Mouse (Mus musculus) CH12.LX (cell line): Measurements from ENCODE around the gene Chrdl2. TPM values are rescaled to one million over a fixed set of nuclear protein-coding genes. Genes with fewer than 3 reads are reported as not detected.

Source experiments
- DNase-seq: peaks from one replicate; pipeline ENCODE4 v3.0.0-alpha.2; 2013; ENCODE audit errors: extremely low read depth
- H3K27ac ChIP-seq: 2 replicates; pipeline ENCODE4 v1.5.1; 2012; ENCODE audit warnings: low read depth, mild to moderate bottlenecking, control low read depth, moderate library complexity; ENCODE audit not compliant: insufficient read depth
- H3K27me3 ChIP-seq: replicated peaks from 2 replicates; pipeline ENCODE3; 2012; ENCODE audit warnings: inconsistent platforms
- H3K36me3 ChIP-seq, 2 experiments: replicated peaks in 1 of 2; 2 replicates each; pipeline versions ENCODE3 to v1.6.1; 2012; ENCODE audit warnings: inconsistent platforms in 1 of 2, low read length in 1 of 2, mild to moderate bottlenecking in 1 of 2, mixed read lengths in 1 of 2, moderate library complexity in 1 of 2; ENCODE audit not compliant: control insufficient read depth in 1 of 2, insufficient read depth in 1 of 2
- H3K4me1 ChIP-seq, 2 experiments: 2 replicates each; pipeline ENCODE4 v1.6.1; 2012; ENCODE audit warnings: inconsistent platforms in 1 of 2, moderate library complexity in 1 of 2; ENCODE audit not compliant: insufficient read depth in 2 of 2, control insufficient read depth in 1 of 2
- H3K4me2 ChIP-seq: 2 replicates; pipeline ENCODE4 v1.6.1; 2012; ENCODE audit warnings: low read depth, mild to moderate bottlenecking, control low read depth; ENCODE audit not compliant: poor library complexity, insufficient read depth, severe bottlenecking
- H3K4me3 ChIP-seq, 3 experiments: fragments of 150-350 bp in 1 of 3; sonication (generic) in 1 of 3; replicated peaks in 1 of 3; 2 replicates each; pipeline versions ENCODE3 to v1.5.1; 2011 to 2012; ENCODE audit warnings: low read depth in 2 of 3, low read length in 2 of 3, mild to moderate bottlenecking in 2 of 3, moderate library complexity in 2 of 3, control low read depth in 1 of 3, improper control_type of control experiment in 1 of 3, inconsistent platforms in 1 of 3, mixed read lengths in 1 of 3; ENCODE audit not compliant: poor library complexity in 1 of 3
- H3K79me2 ChIP-seq: replicated peaks from 2 replicates; pipeline ENCODE4 v1.6.1; 2012; ENCODE audit warnings: mild to moderate bottlenecking, moderate library complexity; ENCODE audit not compliant: control insufficient read depth, poor library complexity, insufficient read depth, severe bottlenecking; ENCODE audit errors: extremely low read depth
- H3K9ac ChIP-seq: 2 replicates; pipeline ENCODE4 v1.6.1; 2012; ENCODE audit warnings: low read depth, mild to moderate bottlenecking, control low read depth, moderate library complexity; ENCODE audit not compliant: insufficient read depth
- H3K9me3 ChIP-seq: replicated peaks from 2 replicates; pipeline ENCODE3; 2012; ENCODE audit warnings: low read length, inconsistent platforms, mixed read lengths
- BHLHE40 ChIP-seq: IDR thresholded peaks from 2 replicates; pipeline ENCODE4 v1.6.1; 2011; ENCODE audit warnings: mild to moderate bottlenecking, low read depth, low read length, improper control_type of control experiment
- CHD1 ChIP-seq: IDR thresholded peaks from 2 replicates; pipeline ENCODE4 v1.6.1; 2012; ENCODE audit warnings: low read depth, low read length, improper control_type of control experiment, inconsistent platforms
- CHD2 ChIP-seq: IDR thresholded peaks from 2 replicates; pipeline ENCODE4 v1.6.1; 2011; ENCODE audit warnings: low read length, improper control_type of control experiment
- CTCF ChIP-seq, 2 experiments: IDR thresholded peaks in 1 of 2; conservative IDR thresholded peaks in 1 of 2; 2 replicates each; pipeline ENCODE4 v1.5.1; 2011 to 2012; ENCODE audit warnings: low read depth in 2 of 2, low read length in 2 of 2, improper control_type of control experiment in 1 of 2, inconsistent platforms in 1 of 2, mild to moderate bottlenecking in 1 of 2, moderate library complexity in 1 of 2
- E2F4 ChIP-seq: IDR thresholded peaks from 2 replicates; pipeline ENCODE4 v1.6.1; 2011; ENCODE audit warnings: low read depth, low read length, improper control_type of control experiment; ENCODE audit not compliant: insufficient replicate concordance
- EP300 ChIP-seq: IDR thresholded peaks from 2 replicates; pipeline ENCODE4 v1.6.1; 2011; ENCODE audit warnings: low read length, improper control_type of control experiment
- ETS1 ChIP-seq: conservative IDR thresholded peaks from 2 replicates; pipeline ENCODE4 v1.6.1; 2012; ENCODE audit warnings: low read depth, mild to moderate bottlenecking, inconsistent platforms, low read length, improper control_type of control experiment, moderate library complexity
- GABPA ChIP-seq: IDR thresholded peaks from 2 replicates; pipeline ENCODE4 v1.6.1; 2012; ENCODE audit warnings: low read depth, low read length, improper control_type of control experiment, inconsistent platforms; ENCODE audit not compliant: insufficient replicate concordance
- HCFC1 ChIP-seq: IDR thresholded peaks from 2 replicates; pipeline ENCODE4 v1.6.1; 2012; ENCODE audit warnings: low read depth, mild to moderate bottlenecking, inconsistent platforms, low read length, improper control_type of control experiment
- IRF4 ChIP-seq: IDR thresholded peaks from 2 replicates; pipeline ENCODE4 v1.6.1; 2014; ENCODE audit warnings: low read depth, mild to moderate bottlenecking, inconsistent platforms, low read length, improper control_type of control experiment
- KAT2A ChIP-seq: IDR thresholded peaks from 2 replicates; pipeline ENCODE4 v1.6.1; 2012; ENCODE audit warnings: low read length, improper control_type of control experiment, inconsistent platforms; ENCODE audit not compliant: insufficient replicate concordance
- MAFK ChIP-seq: IDR thresholded peaks from 2 replicates; pipeline ENCODE4 v1.6.1; 2011; ENCODE audit warnings: low read length, improper control_type of control experiment; ENCODE audit not compliant: insufficient replicate concordance
- MAX ChIP-seq: IDR thresholded peaks from 2 replicates; pipeline ENCODE4 v1.6.1; 2011; ENCODE audit warnings: low read length, improper control_type of control experiment
- MEF2A ChIP-seq: IDR thresholded peaks from 2 replicates; pipeline ENCODE4 v1.6.1; 2014; ENCODE audit warnings: low read depth, mild to moderate bottlenecking, inconsistent platforms, low read length, improper control_type of control experiment, borderline replicate concordance
- MXI1 ChIP-seq: IDR thresholded peaks from 2 replicates; pipeline ENCODE4 v1.6.1; 2011; ENCODE audit warnings: mild to moderate bottlenecking, low read depth, low read length, improper control_type of control experiment
- MYC ChIP-seq: IDR thresholded peaks from 2 replicates; pipeline ENCODE4 v1.6.1; 2011; ENCODE audit warnings: low read depth, mild to moderate bottlenecking, improper control_type of control experiment, low read length
- NELFE ChIP-seq: IDR thresholded peaks from 2 replicates; pipeline ENCODE4 v1.6.1; 2011; ENCODE audit warnings: low read depth, low read length, improper control_type of control experiment
- PAX5 ChIP-seq: IDR thresholded peaks from 2 replicates; pipeline ENCODE4 v1.6.1; 2012; ENCODE audit warnings: low read length, inconsistent platforms, mixed read lengths
- POLR2A ChIP-seq: IDR thresholded peaks from 2 replicates; pipeline ENCODE4 v1.6.1; 2011; ENCODE audit warnings: low read depth, mild to moderate bottlenecking, improper control_type of control experiment, low read length
- RAD21 ChIP-seq: IDR thresholded peaks from 2 replicates; pipeline ENCODE4 v1.6.1; 2011; ENCODE audit warnings: low read depth, mild to moderate bottlenecking, low read length, improper control_type of control experiment, moderate library complexity
- RCOR1 ChIP-seq: conservative IDR thresholded peaks from 2 replicates; pipeline ENCODE4 v1.6.1; 2012; ENCODE audit warnings: low read depth, mild to moderate bottlenecking, inconsistent platforms, low read length, improper control_type of control experiment
- SMC3 ChIP-seq: IDR thresholded peaks from 2 replicates; pipeline ENCODE4 v1.6.1; 2011; ENCODE audit warnings: low read depth, low read length, improper control_type of control experiment
- TBP ChIP-seq: conservative IDR thresholded peaks from 2 replicates; pipeline ENCODE4 v1.6.1; 2011; ENCODE audit warnings: low read depth, low read length, improper control_type of control experiment
- TCF12 ChIP-seq: IDR thresholded peaks from 2 replicates; pipeline ENCODE4 v1.6.1; 2014; ENCODE audit warnings: low read depth, mild to moderate bottlenecking, inconsistent platforms, low read length, improper control_type of control experiment
- UBTF ChIP-seq: IDR thresholded peaks from 2 replicates; pipeline ENCODE4 v1.6.1; 2012; ENCODE audit warnings: low read depth, mild to moderate bottlenecking, inconsistent platforms, low read length, improper control_type of control experiment, moderate library complexity
- USF1 ChIP-seq: IDR thresholded peaks from 2 replicates; pipeline ENCODE4 v1.6.1; 2014; ENCODE audit warnings: low read depth, mild to moderate bottlenecking, inconsistent platforms, low read length, improper control_type of control experiment
- ZC3H11A ChIP-seq: IDR thresholded peaks from 2 replicates; pipeline ENCODE4 v1.6.1; 2012; ENCODE audit warnings: low read depth, mild to moderate bottlenecking, inconsistent platforms, low read length, improper control_type of control experiment
- ZKSCAN1 ChIP-seq: IDR thresholded peaks from 2 replicates; pipeline ENCODE4 v1.6.1; 2012; ENCODE audit warnings: low read depth, inconsistent platforms, low read length, improper control_type of control experiment, borderline replicate concordance
- dilution Hi-C: fragments of 300-500 bp; cut with MboI; formaldehyde crosslinking; loops from 2 replicates; pipeline ENCODE4 v1.14.3; 2020; ENCODE audit warnings: low sequenced_read_pairs; ENCODE audit not compliant: extremely low pct_unique_long_range_greater_than_20kb, extremely low pct_ligation_motif_present
- in situ Hi-C: fragments of 300-500 bp; cut with MboI; formaldehyde crosslinking; loops from 3 replicates; pipeline ENCODE4 v1.14.3; 2019; ENCODE audit warnings: low sequenced_read_pairs, low pct_ligation_motif_present, low pct_unique_long_range_greater_than_20kb, mixed read lengths
- polyA plus RNA-seq: library from polyadenylated mRNA; unstranded; fragments of >175 nt; gene quantifications from 2 replicates; pipeline ENCODE4 v1.2.1, GENCODE M21; 2012; ENCODE audit warnings: low read depth; ENCODE audit not compliant: insufficient read length
- total RNA-seq, 2 experiments: library from RNA; depleted of rRNA; stranded (reverse); fragments of 300-350 nt in 1 of 2; fragments of >200 nt in 1 of 2; gene quantifications; 2 replicates each; pipeline ENCODE4 v1.2.3; 2012 to 2014

The Chrdl2 gene
- total and polyA plus RNA-seq, 3 experiments, result not detected

- no peak overlapping the region for H3K4me3 ChIP-seq
- dilution Hi-C loops (no loop called here), in situ Hi-C loops (loop anchor here (25.0 kb wide), 1 partner anchor 175 kb away; the partner anchor contains the start of gene Kcne3)
- H3K27me3 ChIP-seq, result peaks cover 62% of the 10 kb centered on the region
- H3K27ac ChIP-seq, result no peak overlapping the region
- no peaks in the 10 kb centered on the region for H3K9me3 ChIP-seq
- H3K4me2 ChIP-seq, result no peak overlapping the region
- H3K4me1 ChIP-seq, result peaks cover 0 to 4% of the 10 kb centered on the region in 2 experiments; a peak in 2 of 4 replicates
- H3K9ac ChIP-seq, result no peak overlapping the region
- H3K36me3 ChIP-seq, result no peaks in the 10 kb centered on the region
- TF ChIP-seq RAD21 (no peak), CHD1 (no peak), KAT2A (no peak), EP300 (no peak), GABPA (no peak), TBP (no peak), MAX (no peak), MAFK (no peak), IRF4 (no peak), TCF12 (no peak), MYC (no peak), USF1 (no peak), RCOR1 (no peak), MEF2A (no peak), NELFE (no peak), HCFC1 (no peak), E2F4 (no peak), POLR2A (no peak)
- no peaks in the 10 kb centered on the region for H3K79me2 ChIP-seq
- no peak for DNase-seq
Measured at GRCm38 (mm10) chr7:100012085-100012484, 6.1 kb downstream of the Chrdl2 start.

- Histone ChIP-seq H3K9me3 (no peaks in the 10 kb centered on the region), H3K4me3 (no peak overlapping the region), H3K4me1 (peaks cover 0 to 4% of the 10 kb centered on the region in 2 experiments; a peak in 2 of 4 replicates), H3K4me2 (no peak overlapping the region), H3K27me3 (peaks cover 60% of the 10 kb centered on the region)
- in situ Hi-C loops, result loop anchor here (25.0 kb wide), 1 partner anchor 175 kb away; the partner anchor contains the start of gene Kcne3
- no peak for DNase-seq
- dilution Hi-C loops, result no loop called here
- no peak for TF ChIP-seq UBTF
- no peak for TF ChIP-seq CHD1
- no peak for TF ChIP-seq USF1
- TF ChIP-seq EP300, result no peak
- no peak for TF ChIP-seq SMC3
- TF ChIP-seq ZC3H11A, result no peak
- TF ChIP-seq PAX5, result no peak
- no peak for TF ChIP-seq KAT2A
- no peak for TF ChIP-seq BHLHE40
- no peak for TF ChIP-seq CTCF (conservative IDR thresholded peaks at IDR 0.05 in 1 of 2, IDR thresholded peaks at IDR 0.05 in 1 of 2; ENCODE audit: low read depth in 2 of 2, low read length in 2 of 2)
- TF ChIP-seq ZKSCAN1, result no peak
- TF ChIP-seq CHD2, result no peak
- TF ChIP-seq ETS1, result no peak
- no peak for TF ChIP-seq MXI1
- TF ChIP-seq HCFC1, result no peak
- TF ChIP-seq, all 38 proteins: peak for 0
- Histone ChIP-seq H3K27ac (no peak overlapping the region), H3K9ac (no peak overlapping the region), H3K36me3 (no peaks in the 10 kb centered on the region), H3K79me2 (no peaks in the 10 kb centered on the region)
Measured at GRCm38 (mm10) chr7:100012515-100012914, 6.5 kb downstream of the Chrdl2 start.
